Mouse (Mus musculus) frontal cortex, postnatal 36 days (tissue): ENCODE results near the gene Rasal2.

Source experiments
- DNase-seq, 2 experiments: peaks; one replicate each; pipeline ENCODE4 v3.0.0; 2022; ENCODE audit warnings: low spot score in 2 of 2

Gene Rasal2

GRCm38 (mm10) chr1:157412454-157413369 lies at the start of gene Rasal2:
Gene Rasal2, minus strand, starts transcription at chr1:157412595.
- peak; percentile 93 to 97 for DNase-seq

GRCm38 (mm10) chr1:157461276-157461675 lies 48.9 kb upstream of the Rasal2 start:
- DNase-seq = no peak

- DNase-seq = no peak
These were observed 47.5 kb upstream of the Rasal2 start for GRCm38 (mm10) chr1:157459904-157460303.

- DNase-seq = no peak
These were observed 46.2 kb upstream of the Rasal2 start, which contains the start of gene Cryzl2 for GRCm38 (mm10) chr1:157458421-157459208. Gene Cryzl2, plus strand, starts transcription at chr1:157458577.

GRCm38 (mm10) chr1:157457789-157458188 lies 45.4 kb upstream of the Rasal2 start:
- DNase-seq = no peak

GRCm38 (mm10) chr1:157454876-157455275 lies 42.5 kb upstream of the Rasal2 start:
- no peak for DNase-seq

GRCm38 (mm10) chr1:157452759-157453549 lies 40.6 kb upstream of the Rasal2 start:
- no peak for DNase-seq

GRCm38 (mm10) chr1:157452284-157452683 lies 39.9 kb upstream of the Rasal2 start:
- no peak for DNase-seq

GRCm38 (mm10) chr1:157449981-157450636 lies 37.7 kb upstream of the Rasal2 start:
- DNase-seq = no peak

GRCm38 (mm10) chr1:157449532-157449931 lies 37.1 kb upstream of the Rasal2 start:
- no peak for DNase-seq

GRCm38 (mm10) chr1:157448805-157449188 lies 36.4 kb upstream of the Rasal2 start:
- no peak for DNase-seq

GRCm38 (mm10) chr1:157448164-157448804 lies 35.9 kb upstream of the Rasal2 start:
- DNase-seq = no peak

GRCm38 (mm10) chr1:157447142-157447541 lies 34.7 kb upstream of the Rasal2 start:
- DNase-seq = no peak

GRCm38 (mm10) chr1:157446325-157446724 lies 33.9 kb upstream of the Rasal2 start:
- DNase-seq = peak; percentile 70 to 80

- DNase-seq = no peak
These were observed 33.1 kb upstream of the Rasal2 start for GRCm38 (mm10) chr1:157445398-157445910.

- DNase-seq = no peak
These were observed 32.4 kb upstream of the Rasal2 start for GRCm38 (mm10) chr1:157444632-157445300.

- DNase-seq = no peak
These were observed 31.5 kb upstream of the Rasal2 start for GRCm38 (mm10) chr1:157443723-157444561.

GRCm38 (mm10) chr1:157443026-157443722 lies 30.8 kb upstream of the Rasal2 start:
- no peak for DNase-seq
